Mouse (Mus musculus): Measurements from ENCODE around the gene Gm12166. TPM values are rescaled to one million over a fixed set of nuclear protein-coding genes. Genes with fewer than 3 reads are reported as not detected.

Gm12166 gene
- polyA plus RNA-seq, 1 experiment from 2014 or later, result 2.6 TPM

GRCm38 (mm10) chr11:46022983-46023382 is 29.1 kb downstream of the Gm12166 start:
- no peaks in the 10 kb centered on the region for H3K36me3 ChIP-seq (ENCODE audit: poor library complexity, severe bottlenecking)

DNA sequence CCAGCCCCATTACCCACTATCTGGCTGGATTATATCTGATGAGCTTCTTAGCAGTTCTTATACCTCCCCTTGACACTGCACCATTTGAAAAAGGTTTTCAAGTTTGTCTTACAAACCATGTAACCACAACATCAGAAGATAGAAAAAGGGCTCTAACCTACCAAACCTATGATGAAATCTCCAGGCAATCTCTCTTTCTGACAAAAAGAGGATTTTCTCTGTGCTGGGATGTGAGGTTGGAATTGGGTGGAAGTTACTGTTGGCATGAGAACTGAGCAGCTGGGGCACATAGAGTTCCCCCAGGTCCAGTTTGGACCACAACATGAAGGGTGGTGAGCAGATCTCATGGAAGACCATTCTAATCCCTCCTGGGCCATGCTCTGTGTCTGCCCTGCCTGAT is 30.3 kb downstream of the Gm12166 start:
- no peak overlapping the region for H3K27ac ChIP-seq
- no peaks in the 10 kb centered on the region for H3K4me1 ChIP-seq
- H3K4me3 ChIP-seq, result no peak overlapping the region
- H3K36me3 ChIP-seq (ENCODE audit: poor library complexity, severe bottlenecking), result no peaks in the 10 kb centered on the region
- no peaks in the 10 kb centered on the region for H3K9me3 ChIP-seq (replicated peaks)
- H3K9ac ChIP-seq, result no peak overlapping the region
- ATAC-seq, result no peak
- no peaks in the 10 kb centered on the region for H3K27me3 ChIP-seq
- H3K4me2 ChIP-seq, result no peak overlapping the region

More at GRCm38 (mm10) chr11:46022983-46023382, 29.1 kb downstream of the Gm12166 start:
- Histone ChIP-seq H3K27me3 (no peaks in the 10 kb centered on the region), H3K9ac (no peak overlapping the region), H3K9me3 (replicated peaks) (no peaks in the 10 kb centered on the region), H3K4me3 (no peak overlapping the region), H3K4me1 (no peaks in the 10 kb centered on the region), H3K27ac (no peak overlapping the region), H3K4me2 (no peak overlapping the region)
- WGBS, result 93% methylated on average over 6 of the region's 6 CpGs
- no peak for ATAC-seq

- Histone ChIP-seq H3K27ac (no peak overlapping the region), H3K9ac (no peak overlapping the region), H3K4me1 (no peaks in the 10 kb centered on the region), H3K4me3 (no peak overlapping the region), H3K9me3 (replicated peaks) (no peaks in the 10 kb centered on the region), H3K27me3 (no peaks in the 10 kb centered on the region), H3K36me3 (ENCODE audit: poor library complexity, severe bottlenecking) (no peaks in the 10 kb centered on the region), H3K4me2 (no peak overlapping the region)
- no peak for ATAC-seq
- 59% methylated on average over 1 of the region's 1 CpGs for WGBS
Measured at GRCm38 (mm10) chr11:46020246-46020645, 31.9 kb downstream of the Gm12166 start.

GRCm38 (mm10) chr11:46016061-46016460 is 36.1 kb downstream of the Gm12166 start:
- Histone ChIP-seq H3K4me1 (no peaks in the 10 kb centered on the region), H3K27ac (no peak overlapping the region), H3K9ac (no peak overlapping the region), H3K4me3 (no peak overlapping the region), H3K4me2 (no peak overlapping the region), H3K36me3 (ENCODE audit: poor library complexity, severe bottlenecking) (no peaks in the 10 kb centered on the region), H3K9me3 (replicated peaks) (no peaks in the 10 kb centered on the region), H3K27me3 (no peaks in the 10 kb centered on the region)
- ATAC-seq, result no peak
- 20% methylated on average over 6 of the region's 6 CpGs for WGBS

Small RNAs within 50 kb of the gene (microRNA-seq; reads per million reads assigned to microRNA genes)
- not detected for gene Mir8100

Other genes starting within 250 kb of the Gm12166 start
- gene Clint1, start 200.3 kb downstream of the Gm12166 start, polyA plus RNA-seq (2015; fragmentation: Nextera tagmentation; extraction: Ambion mirVana), result 49.8 and 51.0 TPM in 2 replicates
- gene Lsm11, start 107.4 kb downstream of the Gm12166 start, polyA plus RNA-seq (2015; fragmentation: Nextera tagmentation; extraction: Ambion mirVana), result 8.7 and 8.8 TPM in 2 replicates
- 10.5 and 11.6 TPM in 2 replicates for gene Thg1l, start 96.8 kb downstream of the Gm12166 start, polyA plus RNA-seq (2015; fragmentation: Nextera tagmentation; extraction: Ambion mirVana)
- not detected in 2 replicates for gene Sox30, start 72.0 kb downstream of the Gm12166 start, polyA plus RNA-seq (2015; fragmentation: Nextera tagmentation; extraction: Ambion mirVana)
- 6.2 and 7.2 TPM in 2 replicates for gene Adam19, start 3.7 kb upstream of the Gm12166 start, polyA plus RNA-seq (2015; fragmentation: Nextera tagmentation; extraction: Ambion mirVana)
- 0.38 and 0.40 TPM in 2 replicates for gene Nipal4, start 114.2 kb upstream of the Gm12166 start, polyA plus RNA-seq (2015; fragmentation: Nextera tagmentation; extraction: Ambion mirVana)
- gene Fndc9, start 183.2 kb upstream of the Gm12166 start, polyA plus RNA-seq (2015; fragmentation: Nextera tagmentation; extraction: Ambion mirVana), result 2.2 and 2.5 TPM in 2 replicates

Measured in forebrain, embryonic 13.5 days (tissue).